Mouse (Mus musculus) gastrocnemius, adult 8-10 months (tissue): ENCODE measurements around the gene Vwa2. TPM values are rescaled to one million over a fixed set of nuclear protein-coding genes. Genes with fewer than 3 reads are reported as not detected.

Experiments used
- DNase-seq, 2 experiments: peaks; one replicate each; pipeline ENCODE4 v3.0.0; 2022; ENCODE audit warnings: low spot score in 2 of 2
- total RNA-seq, 4 experiments: library from RNA; stranded (reverse); gene quantifications; 2 replicates each; pipeline ENCODE4 v1.2.4; 2022

Vwa2 gene
- total RNA-seq, 4 experiments from 2014 or later = not detected

GRCm38 (mm10) chr19:56908472-56909270 is 34.6 kb downstream of the Vwa2 start:
- no peak for DNase-seq

- DNase-seq = no peak
Observed at GRCm38 (mm10) chr19:56910561-56910960, 36.5 kb downstream of the Vwa2 start.

DNA sequence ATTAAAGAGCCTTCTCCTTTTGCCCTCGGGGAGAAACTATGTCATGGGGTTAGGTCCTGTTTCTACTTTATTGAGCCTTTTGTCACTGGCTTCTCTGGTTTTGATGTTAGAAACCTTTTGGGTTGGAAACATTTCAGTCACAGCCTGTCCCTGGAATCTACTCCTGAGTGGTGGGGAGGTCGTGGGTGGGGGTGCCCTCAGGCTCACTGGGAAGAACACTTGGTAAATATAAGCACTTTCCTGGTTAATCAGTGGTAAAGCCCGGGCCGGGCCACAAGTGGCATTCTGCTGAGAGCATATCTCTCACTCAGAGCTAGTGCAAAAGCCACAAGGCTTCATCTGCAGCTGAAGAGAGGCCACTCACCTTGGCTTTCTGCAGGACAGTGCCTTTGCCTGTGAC is 39.7 kb downstream of the Vwa2 start:
- DNase-seq = no peak

- no peak for DNase-seq
Observed at GRCm38 (mm10) chr19:56914658-56915057, 40.6 kb downstream of the Vwa2 start.

GRCm38 (mm10) chr19:56915084-56915483 is 41.0 kb downstream of the Vwa2 start:
- no peak for DNase-seq

- DNase-seq = peak; percentile 78 to 79
Observed at GRCm38 (mm10) chr19:56919628-56920027, 45.6 kb downstream of the Vwa2 start.

- no peak for DNase-seq
Observed at GRCm38 (mm10) chr19:56920232-56920631, 46.2 kb downstream of the Vwa2 start.

GRCm38 (mm10) chr19:56921744-56922143 is 47.7 kb downstream of the Vwa2 start:
- DNase-seq = no peak

- DNase-seq = no peak
Observed at GRCm38 (mm10) chr19:56929392-56929791, 55.3 kb downstream of the Vwa2 start.

GRCm38 (mm10) chr19:56930029-56930428 is 56.0 kb downstream of the Vwa2 start:
- DNase-seq = no peak

DNA sequence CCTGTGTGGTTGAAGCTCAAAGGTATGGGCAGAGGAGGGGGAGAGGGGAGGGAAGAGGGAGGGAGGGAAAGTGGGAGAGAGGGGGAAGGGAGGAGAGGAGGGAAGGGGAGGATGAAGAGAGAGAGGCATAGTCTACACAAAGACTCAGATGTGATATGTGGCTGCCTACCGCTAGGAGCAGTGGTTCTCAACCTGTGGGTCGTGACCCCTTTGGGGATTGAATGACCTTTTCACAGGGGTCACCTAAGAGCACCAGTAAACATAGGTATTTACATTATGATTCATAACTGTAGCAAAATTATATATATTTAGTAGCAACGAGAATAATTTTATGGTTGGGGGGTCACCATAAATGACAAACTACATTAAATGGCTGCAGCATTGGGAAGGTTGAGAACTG is 59.8 kb downstream of the Vwa2 start:
- no peak for DNase-seq

- DNase-seq = no peak
Observed at GRCm38 (mm10) chr19:56935111-56935510, 61.1 kb downstream of the Vwa2 start.

DNA sequence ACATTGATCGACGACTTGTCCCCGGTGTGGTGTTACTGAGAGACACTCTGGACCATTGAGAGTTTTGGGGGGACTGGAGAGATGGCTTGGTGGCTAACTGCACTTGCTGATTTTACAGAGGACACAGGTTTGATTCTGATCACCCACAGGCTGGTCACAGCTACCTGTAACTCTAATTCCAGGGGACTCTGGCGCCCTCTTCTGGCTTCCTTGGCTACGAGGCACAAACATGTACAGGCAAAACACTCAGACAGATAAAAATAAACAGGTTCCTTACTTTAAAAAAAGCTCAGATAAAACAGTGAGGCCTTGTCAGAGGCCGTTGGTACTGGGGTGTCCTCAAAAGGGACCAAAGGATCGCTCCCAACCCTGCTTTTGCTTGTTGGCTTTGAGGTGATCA is 61.7 kb downstream of the Vwa2 start:
- no peak for DNase-seq

DNA sequence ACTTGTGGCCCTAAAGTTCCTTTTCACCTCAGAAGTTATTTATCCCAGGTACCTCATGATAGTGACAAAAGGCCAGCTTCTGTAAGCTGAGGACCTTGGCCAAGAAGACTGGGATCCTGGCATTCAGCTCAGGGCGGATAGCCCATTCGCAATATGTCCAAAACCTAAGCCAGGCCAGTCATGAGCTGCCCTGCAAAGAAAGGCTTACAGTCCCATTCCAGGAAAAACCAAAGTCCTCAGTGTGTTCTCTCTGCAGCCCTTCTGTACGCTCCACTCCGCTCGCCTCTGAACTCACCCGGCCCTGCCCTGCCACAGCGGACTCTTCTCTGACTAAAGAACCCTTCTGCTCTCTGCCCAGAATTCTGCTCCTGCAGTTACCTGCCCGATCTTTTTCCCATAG is 62.2 kb downstream of the Vwa2 start:
- DNase-seq = no peak

- no peak for DNase-seq
Observed at GRCm38 (mm10) chr19:56937911-56938310, 63.9 kb downstream of the Vwa2 start.

GRCm38 (mm10) chr19:56939826-56940225 is 65.8 kb downstream of the Vwa2 start:
- peak; percentile 57 to 70 for DNase-seq

- peak; percentile 52 to 70 for DNase-seq
Observed at GRCm38 (mm10) chr19:56940507-56940906, 66.5 kb downstream of the Vwa2 start.

DNA sequence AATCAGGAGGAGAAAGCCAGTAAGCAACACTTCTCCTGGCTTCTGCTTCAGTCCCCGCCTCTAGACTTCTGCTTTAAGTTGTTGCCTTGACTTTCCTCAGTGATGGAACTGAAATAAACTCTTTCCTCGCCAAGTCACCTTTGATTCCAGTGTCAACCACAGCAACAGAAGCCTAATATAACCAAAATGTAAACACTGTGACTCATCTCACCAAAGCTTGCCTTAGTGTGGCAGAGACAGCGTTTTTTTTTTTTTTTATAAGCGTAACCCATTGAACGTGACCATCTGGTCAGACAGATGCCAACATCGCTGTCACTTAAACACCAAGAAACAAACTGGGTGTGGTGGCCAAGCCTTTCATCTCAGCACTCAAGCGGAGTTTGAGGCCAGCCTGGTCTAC is 68.2 kb downstream of the Vwa2 start:
- no peak for DNase-seq

DNA sequence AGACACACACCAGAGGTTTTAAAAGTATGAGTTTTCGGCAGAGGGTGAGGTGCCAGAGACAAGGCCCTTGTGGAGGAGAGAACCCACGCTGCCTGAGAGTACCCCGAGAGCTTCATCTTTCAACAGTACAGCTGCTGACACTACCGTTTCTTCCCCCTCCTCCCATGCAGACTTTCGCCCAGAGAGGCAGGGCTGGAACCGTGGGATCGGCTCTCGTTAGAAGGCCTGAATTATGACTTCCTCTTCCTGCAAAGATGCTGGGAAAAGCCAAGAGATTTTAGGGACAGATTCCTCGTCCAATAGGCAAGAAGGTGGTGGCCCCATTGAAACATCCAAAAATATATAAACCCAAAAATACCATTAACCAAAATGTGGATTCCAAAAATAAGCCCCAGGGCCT is 70.2 kb downstream of the Vwa2 start:
- no peak for DNase-seq

GRCm38 (mm10) chr19:56944826-56945225 is 70.8 kb downstream of the Vwa2 start:
- DNase-seq = no peak

GRCm38 (mm10) chr19:56945621-56946020 is 71.6 kb downstream of the Vwa2 start:
- DNase-seq = no peak

DNA sequence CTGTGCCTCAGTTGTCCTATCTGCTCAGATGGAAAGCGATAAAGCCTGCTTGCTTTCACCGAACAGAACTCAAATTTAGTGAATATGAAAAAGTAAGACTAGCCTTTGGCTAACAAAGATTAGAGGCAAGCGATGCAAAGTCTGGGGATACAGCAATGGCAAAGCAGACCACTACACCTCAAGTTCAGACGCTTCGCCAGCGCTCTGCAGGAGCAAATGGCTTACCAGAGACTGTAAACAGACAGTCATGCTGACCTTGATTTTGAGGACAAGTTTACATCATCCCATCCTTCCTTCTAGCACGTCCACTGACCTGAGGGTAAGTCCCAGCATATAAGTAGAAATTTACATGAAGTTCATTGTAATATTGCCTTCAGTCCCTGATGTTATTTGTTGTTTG is 72.2 kb downstream of the Vwa2 start:
- no peak for DNase-seq

GRCm38 (mm10) chr19:56946727-56947126 is 72.7 kb downstream of the Vwa2 start:
- no peak for DNase-seq
